Mouse (Mus musculus) inflammation-experienced regulatory T-cells, adult 6 months (primary cell): Measurements from ENCODE around the gene Tomm20. TPM values are rescaled to one million over a fixed set of nuclear protein-coding genes. Genes with fewer than 3 reads are reported as not detected.
A peak's percentile ranks its signal among the peaks of the same experiment; 100 is the strongest.
"Not testable (repeated sequence)": the region's sequence is repeated elsewhere in the genome, so short reads cannot be mapped to it uniquely, and the experiment has no call there.

Source experiments
- ATAC-seq: one replicate; pipeline ENCODE4 v1.8.0; 2017
- polyA plus RNA-seq, 3 experiments: library from polyadenylated mRNA; unstranded; fragments of 100-300 nt; shearing (Covaris generic); gene quantifications; one replicate each; pipeline ENCODE4 v1.2.1; 2017

The Tomm20 gene
- polyA plus RNA-seq: 10 to 100 TPM; 36.5 to 96.0 (median 72.6) TPM

GRCm38 (mm10) chr8:126945730-126946163, at the start of gene Tomm20:
Tomm20 (minus strand) TSS chr8:126945844.
- ATAC-seq: peak; percentile 80

DNA sequence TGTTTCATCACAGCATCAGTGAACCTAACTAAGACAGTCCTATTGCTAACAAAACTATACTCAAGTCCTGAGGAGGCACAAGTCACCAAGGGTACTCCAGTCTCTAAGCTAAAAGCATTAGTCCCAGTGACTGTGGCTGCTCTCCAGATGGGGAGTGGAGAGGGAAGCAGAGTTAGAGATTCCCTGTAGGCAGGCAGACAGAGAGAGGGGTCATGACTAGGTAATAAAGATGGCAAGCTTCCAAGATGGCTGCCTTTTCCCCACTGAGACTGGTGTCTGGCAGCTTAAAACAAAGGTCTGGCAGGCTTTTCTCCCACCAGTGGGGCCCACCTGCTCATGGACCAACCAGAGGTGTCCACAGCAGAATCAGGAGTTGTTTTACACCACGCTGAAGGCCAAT, 48.9 kb upstream of the Tomm20 start:
- no peak for ATAC-seq

DNA sequence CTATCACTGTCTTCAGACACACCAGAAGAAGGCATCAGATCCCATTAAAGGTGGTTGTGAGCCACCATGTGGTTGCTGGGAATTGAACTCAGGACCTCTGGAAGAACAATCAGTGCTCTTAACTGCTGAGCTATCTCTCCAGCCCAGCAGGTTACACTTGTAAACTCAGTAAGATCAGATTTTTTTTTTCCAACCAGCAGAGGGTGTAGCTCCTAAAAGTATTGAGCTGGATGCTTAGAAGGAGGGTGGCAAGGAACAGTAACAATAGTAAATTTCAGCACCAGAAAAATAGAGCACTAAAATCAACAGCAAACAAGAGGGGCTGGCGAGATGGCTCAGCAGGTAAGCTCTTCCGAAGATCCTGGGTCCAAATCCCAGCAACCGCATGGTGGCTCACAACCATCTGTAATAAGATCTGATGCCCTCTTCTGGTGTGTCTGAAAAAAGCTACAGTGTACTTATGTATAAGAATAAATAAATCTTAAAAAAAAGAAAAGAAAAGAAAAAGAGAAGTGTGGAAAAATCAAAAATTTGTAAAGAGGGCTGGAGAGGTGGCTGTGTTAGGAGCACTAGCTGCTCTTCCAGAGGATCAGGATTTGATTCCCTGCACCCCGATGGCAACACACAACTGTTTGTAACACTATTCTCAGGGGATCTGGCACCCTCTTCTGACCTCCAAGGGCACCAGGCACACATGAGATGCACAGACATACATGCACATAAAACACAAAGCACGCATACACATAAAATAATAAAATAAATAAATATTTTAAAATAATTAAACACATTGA, 43.9 kb upstream of the Tomm20 start:
- ATAC-seq: no peak

GRCm38 (mm10) chr8:126988346-126989006, 42.8 kb upstream of the Tomm20 start:
- ATAC-seq: no peak

- ATAC-seq: peak; percentile 93
These were observed 40.9 kb upstream of the Tomm20 start for GRCm38 (mm10) chr8:126986495-126986894.

DNA sequence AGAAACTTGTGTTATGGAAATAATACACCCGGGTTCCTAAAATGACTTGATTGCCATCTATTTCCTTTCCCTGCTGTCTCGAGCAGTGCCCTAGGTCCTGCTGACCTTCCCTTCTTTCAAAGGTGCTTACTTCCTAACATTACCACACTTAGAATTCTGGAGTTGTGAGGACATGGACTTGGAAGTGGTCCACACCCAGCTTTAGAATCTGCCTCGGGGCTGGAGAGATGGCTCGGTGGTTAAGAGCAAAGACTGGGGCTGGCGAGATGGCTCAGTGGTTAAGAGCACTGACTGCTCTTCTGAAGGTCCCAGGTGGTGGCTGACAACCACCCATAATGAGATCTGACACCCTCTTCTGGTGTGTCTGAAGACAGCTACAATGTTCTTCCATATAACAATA, 34.4 kb upstream of the Tomm20 start:
- no peak for ATAC-seq

- peak; percentile 38 for ATAC-seq
These were observed 33.7 kb upstream of the Tomm20 start for GRCm38 (mm10) chr8:126979091-126979920.

DNA sequence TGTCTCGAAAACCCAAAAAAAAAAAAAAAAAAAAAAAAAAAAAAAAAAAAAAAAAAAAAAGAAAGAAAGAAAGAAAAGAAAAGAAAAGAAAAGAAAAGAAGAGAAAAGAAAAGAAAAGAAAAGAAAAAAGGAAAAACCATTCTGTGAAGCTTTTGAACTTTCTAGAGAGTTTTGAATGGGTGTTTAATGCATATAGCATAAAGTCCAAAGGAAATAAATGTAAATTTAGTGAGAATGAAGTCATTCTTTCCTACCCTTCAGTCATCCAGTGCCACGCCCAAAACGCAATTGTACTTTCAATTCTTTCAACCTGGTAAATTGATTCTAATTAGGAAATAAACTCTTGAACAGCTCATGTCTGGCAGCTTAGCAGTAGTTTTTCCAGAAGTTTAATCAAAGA, 32.9 kb upstream of the Tomm20 start:
- ATAC-seq: not testable (repeated sequence)

DNA sequence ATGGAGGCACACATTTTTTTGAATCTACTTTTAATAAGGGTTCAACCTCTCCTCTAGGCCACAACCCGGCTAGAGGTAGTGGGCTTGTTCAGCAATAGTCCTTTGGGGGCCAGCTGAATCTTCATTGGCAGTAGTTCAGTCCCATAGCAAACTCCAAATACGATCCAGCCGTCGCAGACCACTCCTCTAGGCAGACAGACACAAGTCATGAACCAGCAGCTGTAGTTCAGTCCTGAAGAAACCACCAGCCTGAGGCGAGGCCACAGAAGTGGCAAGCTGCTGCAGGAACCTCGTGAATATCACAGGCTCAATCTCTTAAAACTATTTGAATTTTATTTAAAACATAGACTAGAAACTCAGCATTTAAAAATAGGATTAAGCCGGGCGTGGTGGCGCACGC, 32.4 kb upstream of the Tomm20 start:
- ATAC-seq: no peak

DNA sequence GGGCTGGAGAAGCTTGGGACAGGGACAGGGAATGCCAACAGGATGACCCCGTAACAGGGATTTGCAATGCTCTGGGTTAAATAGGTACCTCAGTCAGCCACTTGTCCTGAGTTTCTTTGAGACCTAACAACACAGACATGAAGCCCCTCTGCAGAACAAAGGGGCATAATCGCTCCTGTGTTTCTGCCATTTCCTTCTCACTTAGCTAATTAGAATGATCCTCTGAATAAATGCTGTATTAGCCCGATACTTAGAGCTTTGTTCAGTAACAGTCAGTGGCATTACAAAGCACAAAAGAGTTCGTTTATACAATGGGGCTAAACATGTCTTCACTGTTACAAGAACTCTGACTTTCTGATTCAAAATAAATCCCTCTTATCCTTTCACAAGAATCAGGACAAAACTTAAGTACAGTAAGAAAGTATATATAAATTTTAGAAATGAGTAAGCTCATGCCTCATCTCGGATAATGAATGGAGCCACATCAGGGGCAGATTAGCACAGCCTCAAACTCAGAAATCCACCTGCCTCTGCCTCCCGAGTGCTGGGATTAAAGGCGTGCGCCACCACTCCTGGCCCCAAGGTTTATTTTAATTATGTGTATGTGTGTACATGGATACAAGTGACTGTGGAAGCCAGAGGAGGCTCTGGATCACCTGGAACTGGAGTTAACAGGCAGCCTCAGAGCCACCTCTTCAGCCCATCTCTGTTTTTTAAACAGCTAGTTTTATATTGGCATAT, 31.1 kb upstream of the Tomm20 start:
- no peak for ATAC-seq

- no peak for ATAC-seq
These were observed 30.1 kb upstream of the Tomm20 start for GRCm38 (mm10) chr8:126975706-126976105.

DNA sequence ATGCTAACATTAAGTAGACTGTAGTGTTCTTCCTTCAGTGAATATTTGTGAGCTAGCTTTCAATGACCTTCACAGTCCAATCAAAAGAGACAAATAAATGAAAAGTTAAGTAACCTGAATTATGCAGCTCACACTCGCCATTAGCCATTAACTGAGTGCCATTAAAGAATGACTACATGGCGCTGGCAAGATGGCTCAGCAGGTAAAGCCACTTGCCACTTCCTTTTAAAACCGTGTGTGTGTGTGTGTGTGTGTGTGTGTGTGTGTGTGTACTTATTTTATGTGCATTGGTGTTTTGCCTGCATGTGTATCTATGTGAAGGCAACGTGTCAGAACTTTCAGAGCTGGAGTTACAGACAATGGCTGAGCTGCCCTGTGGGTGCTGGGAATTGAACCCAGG, 28.9 kb upstream of the Tomm20 start:
- no peak for ATAC-seq

- no peak for ATAC-seq
These were observed 28.1 kb upstream of the Tomm20 start for GRCm38 (mm10) chr8:126973686-126974265.

- no peak for ATAC-seq
These were observed 27.0 kb upstream of the Tomm20 start for GRCm38 (mm10) chr8:126972649-126973048.

GRCm38 (mm10) chr8:126972102-126972501, 26.5 kb upstream of the Tomm20 start:
- ATAC-seq: no peak

GRCm38 (mm10) chr8:126971314-126971664, 25.6 kb upstream of the Tomm20 start:
- ATAC-seq: peak; percentile 8

DNA sequence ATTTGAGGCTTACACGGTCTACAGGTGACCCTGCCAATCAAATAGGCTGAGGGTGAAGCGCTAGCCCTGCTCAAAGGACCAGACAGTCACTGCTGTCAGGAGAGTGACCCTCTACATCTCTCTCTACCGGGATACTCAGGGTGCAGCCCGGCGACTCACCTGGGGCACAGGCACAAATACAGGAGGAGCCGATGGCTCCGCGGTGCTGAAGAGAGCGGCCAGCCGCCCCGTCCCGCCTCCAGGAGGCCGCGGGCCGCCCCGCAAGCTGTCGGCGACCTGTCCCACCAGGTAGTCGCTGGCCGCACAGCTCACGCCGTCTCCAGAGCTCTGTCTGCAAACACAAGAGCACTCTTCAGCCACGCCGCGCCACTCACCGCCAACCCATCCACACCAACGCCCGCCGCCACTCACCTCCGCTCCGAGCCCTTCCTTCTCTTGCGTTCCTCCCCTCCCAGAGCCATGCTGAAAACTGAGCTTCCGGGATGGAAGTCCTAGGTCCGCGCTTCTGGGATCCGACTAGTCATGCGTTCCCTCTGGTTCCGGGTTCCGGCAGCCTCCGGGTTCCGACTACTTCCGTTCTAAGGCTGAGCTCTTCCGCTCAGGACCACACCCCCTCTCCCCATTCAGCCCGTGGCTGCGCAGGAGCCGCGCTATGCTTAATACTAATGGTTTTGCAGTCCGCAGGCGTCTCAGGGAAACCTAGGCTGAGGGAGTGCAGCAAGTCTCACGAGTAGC, 25.1 kb upstream of the Tomm20 start, which contains the start of gene Rbm34:
Gene Rbm34 (minus strand): TSS at position 493 of the 735 bp plus-strand sequence.
- ATAC-seq: peak; percentile 99

GRCm38 (mm10) chr8:126969546-126969945, 23.9 kb upstream of the Tomm20 start:
- no peak for ATAC-seq

DNA sequence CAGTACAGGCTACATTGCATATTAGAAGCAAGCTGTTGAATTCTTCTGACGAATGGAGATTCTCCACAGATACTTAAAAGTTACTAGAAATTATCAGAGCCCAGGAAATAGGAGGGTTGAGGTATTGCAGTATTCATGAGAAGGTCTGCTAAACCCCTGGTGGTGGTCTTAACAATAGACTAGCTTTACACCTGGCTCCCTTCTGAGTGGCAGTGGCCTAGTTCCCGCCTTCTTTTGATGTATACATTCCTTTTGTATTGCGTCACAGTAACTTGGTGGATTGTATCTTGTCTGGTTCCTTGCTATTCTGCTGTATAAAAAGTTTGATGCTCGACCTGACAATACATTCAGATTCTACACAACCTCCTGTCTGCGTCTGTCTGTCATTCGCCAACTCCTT, 22.5 kb upstream of the Tomm20 start:
- no peak for ATAC-seq

GRCm38 (mm10) chr8:126965246-126965645, 19.6 kb upstream of the Tomm20 start:
- no peak for ATAC-seq

DNA sequence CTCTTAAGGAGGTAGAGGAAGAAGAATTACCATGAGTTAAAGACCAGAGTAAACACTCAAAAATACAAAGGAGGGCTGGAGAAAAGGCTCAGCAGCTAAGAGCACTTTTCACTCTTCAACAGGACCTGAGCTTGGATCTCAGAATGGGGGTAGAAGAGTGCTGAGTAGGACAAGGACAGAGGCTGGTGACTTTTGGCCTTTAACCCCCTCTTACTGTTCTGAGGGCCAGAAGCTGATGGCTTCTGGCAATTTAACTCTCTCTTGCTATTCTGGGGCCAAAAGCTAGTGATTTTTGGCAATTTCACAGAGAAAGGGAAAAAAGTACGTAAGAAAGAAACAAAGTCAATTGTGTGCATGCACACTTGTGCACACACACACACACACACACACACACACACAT, 17.2 kb upstream of the Tomm20 start:
- no peak for ATAC-seq
